Mouse (Mus musculus) olfactory bulb, adult 2 months (tissue): Measurements from ENCODE around the gene Foxn4. TPM values are rescaled to one million over a fixed set of nuclear protein-coding genes. Genes with fewer than 3 reads are reported as not detected.

Experiments used
- H3K27ac ChIP-seq: fragments of 200-500 bp; 2 replicates; pipeline ENCODE4 v1.5.1; 2012; ENCODE audit warnings: low read depth, low read length; ENCODE audit not compliant: insufficient read depth
- H3K4me1 ChIP-seq: fragments of 200-500 bp; 2 replicates; pipeline ENCODE4 v1.6.1; 2012; ENCODE audit warnings: low read length; ENCODE audit not compliant: control insufficient read depth, insufficient read depth
- H3K4me3 ChIP-seq: fragments of 200-500 bp; 2 replicates; pipeline ENCODE4 v1.5.1; 2012; ENCODE audit warnings: mild to moderate bottlenecking, low read depth, low read length, moderate library complexity; ENCODE audit not compliant: insufficient read depth
- CTCF ChIP-seq: fragments of 200-500 bp; IDR thresholded peaks from 2 replicates; pipeline ENCODE4 v1.5.1; 2012; ENCODE audit warnings: low read depth, mild to moderate bottlenecking, low read length, moderate library complexity; ENCODE audit not compliant: insufficient read depth
- POLR2A ChIP-seq: fragments of 200-500 bp; IDR thresholded peaks from 2 replicates; pipeline ENCODE4 v1.6.1; 2012; ENCODE audit warnings: mild to moderate bottlenecking, low read depth, low read length, moderate library complexity; ENCODE audit not compliant: insufficient read depth
- WGBS: fragments of 180-500 bp; shearing (Covaris S2); methylation state at CpG from one replicate; pipeline ENCODE4 v1.1.7; 2018; 5-methylcytosine and 5-hydroxymethylcytosine counted together
- polyA plus RNA-seq: library from polyadenylated mRNA; stranded (reverse); fragments of >200 nt; gene quantifications from 2 replicates; pipeline ENCODE4 v1.2.4, GENCODE M21; 2012; ENCODE audit warnings: low replicate concordance; ENCODE audit not compliant: missing spikeins, insufficient read depth, insufficient read length

The Foxn4 gene
- polyA plus RNA-seq, 1 experiment = not detected

DNA sequence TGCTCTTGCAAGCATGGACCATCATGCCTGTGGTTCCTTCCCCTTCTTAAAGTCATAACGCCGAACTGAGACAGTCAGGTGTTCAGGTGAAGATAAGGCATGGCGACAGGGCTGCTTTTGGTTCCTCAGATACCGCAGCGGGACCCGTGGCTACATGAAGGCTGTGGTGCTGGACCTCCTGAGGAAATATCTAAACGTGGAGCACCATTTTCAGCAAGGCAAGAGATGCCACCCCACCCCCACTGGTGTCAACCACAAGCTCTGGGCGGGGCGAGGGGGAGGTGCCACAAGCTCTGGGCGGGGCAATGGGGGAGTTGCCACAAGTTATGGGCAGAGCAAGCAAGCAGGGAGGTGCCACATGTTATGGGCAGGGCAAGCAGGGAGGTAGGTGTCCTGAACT is 60.4 kb downstream of the Foxn4 start:
- no peak overlapping the region for H3K4me3 ChIP-seq
- no peak for TF ChIP-seq POLR2A
- TF ChIP-seq CTCF = no peak
- no peaks in the 10 kb centered on the region for H3K4me1 ChIP-seq
- whole genome bisulfite sequencing = 78% methylated on average over 10 of the region's 10 CpGs
- no peak overlapping the region for H3K27ac ChIP-seq

DNA sequence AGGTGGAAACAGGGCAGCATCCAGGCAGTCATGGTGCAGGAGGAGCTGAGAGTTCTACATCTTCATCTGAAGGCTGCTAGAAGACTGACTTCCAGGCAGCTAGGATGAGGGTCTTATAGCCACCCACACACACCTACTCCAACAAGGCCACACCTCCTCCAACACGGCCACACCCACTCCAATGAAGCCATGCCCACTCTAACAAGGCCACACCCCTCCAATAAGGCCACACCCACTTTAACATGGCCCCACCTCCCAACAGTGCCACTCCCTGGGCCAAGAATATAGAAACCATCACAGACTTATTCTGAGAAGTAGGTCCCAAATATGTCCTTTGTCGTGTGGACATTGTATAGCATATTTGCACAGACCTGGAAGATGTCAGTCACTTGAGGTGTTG is 67.4 kb downstream of the Foxn4 start:
- 74% methylated on average over 2 of the region's 2 CpGs for WGBS
- no peak for TF ChIP-seq POLR2A
- no peak for TF ChIP-seq CTCF
- Histone ChIP-seq H3K27ac (no peak overlapping the region), H3K4me1 (no peaks in the 10 kb centered on the region), H3K4me3 (no peak overlapping the region)

Other genes starting within 250 kb of the Foxn4 start
- gene Usp30, start 208.3 kb downstream of the Foxn4 start, polyA plus RNA-seq = not detected in 2 replicates
- gene Svop, start 182.2 kb downstream of the Foxn4 start, polyA plus RNA-seq = not detected in 2 replicates
- not detected in 2 replicates for gene Alkbh2, start 145.6 kb downstream of the Foxn4 start, polyA plus RNA-seq
- not detected in 2 replicates for gene Ung, start 143.4 kb downstream of the Foxn4 start, polyA plus RNA-seq
- gene Acacb, start 127.3 kb downstream of the Foxn4 start, polyA plus RNA-seq = not detected in 2 replicates
- gene Myo1h, start 15.4 kb upstream of the Foxn4 start, polyA plus RNA-seq = not detected in 2 replicates
- not detected in 2 replicates for gene Kctd10, start 106.7 kb upstream of the Foxn4 start, polyA plus RNA-seq
- 59.2 and 294 TPM in 2 replicates for gene Ube3b, start 106.8 kb upstream of the Foxn4 start, polyA plus RNA-seq
- gene Mmab, start 170.3 kb upstream of the Foxn4 start, polyA plus RNA-seq = not detected in 2 replicates
- not detected in 2 replicates for gene Mvk, start 170.5 kb upstream of the Foxn4 start, polyA plus RNA-seq